Mouse (Mus musculus) brain, embryonic 14.5 days (tissue): Measurements from ENCODE around the gene Lpp.

ENCODE experiments used
- CTCF ChIP-seq: fragments of 200-500 bp; IDR thresholded peaks from 2 replicates; pipeline ENCODE4 v1.5.1; 2012; ENCODE audit warnings: inconsistent platforms, mild to moderate bottlenecking, moderate library complexity, borderline replicate concordance; ENCODE audit not compliant: insufficient read depth, insufficient read length; ENCODE audit errors: extremely low read depth
- POLR2A ChIP-seq: fragments of 200-500 bp; IDR thresholded peaks from 2 replicates; pipeline ENCODE4 v1.6.1; 2012; ENCODE audit warnings: mild to moderate bottlenecking, inconsistent platforms, borderline replicate concordance; ENCODE audit not compliant: poor library complexity, insufficient read depth, insufficient read length, severe bottlenecking; ENCODE audit errors: extremely low read depth

GRCm38 (mm10) chr16:24490751-24491485, 97.6 kb downstream of the Lpp start:
- TF ChIP-seq POLR2A (no peak), CTCF (no peak)
